Mouse (Mus musculus): Measurements from ENCODE around the gene Cpne6. TPM values are rescaled to one million over a fixed set of nuclear protein-coding genes. Genes with fewer than 3 reads are reported as not detected.

Cpne6 gene
- polyA plus RNA-seq, 1 experiment from 2014 or later: 0.11 TPM

GRCm38 (mm10) chr14:55559799-55560201 is 49.6 kb downstream of the Cpne6 start, which contains the start of gene Dcaf11:
TSS of gene Dcaf11 (plus strand) at chr14:55560006.
- Histone ChIP-seq H3K9ac (peak within 1 kb of the TSS; percentile 78), H3K9me3 (no peaks in the 10 kb centered on the region), H3K4me3 (peak within 1 kb of the TSS; percentile 79), H3K27ac (peak within 1 kb of the TSS; percentile 99), H3K4me2 (peak within 1 kb of the TSS; percentile 70), H3K4me1 (peaks cover 25% of the 10 kb centered on the region), H3K27me3 (no peaks in the 10 kb centered on the region), H3K36me3 (peaks cover 11% of the 10 kb centered on the region)
- WGBS: 0% methylated on average over 27 of the region's 27 CpGs
- ATAC-seq (ENCODE audit: borderline replicate concordance, extremely low read depth, low FRiP score, low TSS enrichment): peak; percentile 80

- ATAC-seq (ENCODE audit: borderline replicate concordance, extremely low read depth, low FRiP score, low TSS enrichment): peak; percentile 95
- H3K27me3 ChIP-seq: no peaks in the 10 kb centered on the region
- no peaks in the 10 kb centered on the region for H3K9me3 ChIP-seq
- peak within 1 kb of the TSS; percentile 78 for H3K9ac ChIP-seq
- H3K4me2 ChIP-seq: peak within 1 kb of the TSS; percentile 70
- peak within 1 kb of the TSS; percentile 99 for H3K27ac ChIP-seq
- under 1% methylated on average over 51 of the region's 51 CpGs for WGBS
- H3K36me3 ChIP-seq: peaks cover 18% of the 10 kb centered on the region
- peak within 1 kb of the TSS; percentile 79 for H3K4me3 ChIP-seq
- peaks cover 25% of the 10 kb centered on the region for H3K4me1 ChIP-seq
Observed at GRCm38 (mm10) chr14:55560202-55561073, 50.2 kb downstream of the Cpne6 start, which contains the start of gene A730061H03Rik. TSS of gene A730061H03Rik (minus strand) at chr14:55560406.

- WGBS: 76% methylated on average over 10 of the region's 10 CpGs
- no peak for ATAC-seq (ENCODE audit: borderline replicate concordance, extremely low read depth, low FRiP score, low TSS enrichment)
- H3K27me3 ChIP-seq: no peaks in the 10 kb centered on the region
- peak overlapping the region; percentile 70 for H3K4me2 ChIP-seq
- H3K4me1 ChIP-seq: peaks cover 25% of the 10 kb centered on the region
- no peak overlapping the region for H3K9ac ChIP-seq
- no peak overlapping the region for H3K27ac ChIP-seq
- no peaks in the 10 kb centered on the region for H3K9me3 ChIP-seq
- peaks cover 31% of the 10 kb centered on the region for H3K36me3 ChIP-seq
- no peak overlapping the region for H3K4me3 ChIP-seq
Observed at GRCm38 (mm10) chr14:55561860-55562259, 51.6 kb downstream of the Cpne6 start.

- peaks cover 44% of the 10 kb centered on the region for H3K36me3 ChIP-seq
Observed at GRCm38 (mm10) chr14:55563249-55563648, 53.0 kb downstream of the Cpne6 start.

GRCm38 (mm10) chr14:55565748-55566147 is 55.5 kb downstream of the Cpne6 start:
- Histone ChIP-seq H3K9ac (no peak overlapping the region), H3K4me3 (no peak overlapping the region), H3K4me2 (no peak overlapping the region), H3K36me3 (peaks cover 60% of the 10 kb centered on the region), H3K4me1 (peaks cover 14% of the 10 kb centered on the region), H3K27me3 (no peaks in the 10 kb centered on the region), H3K9me3 (no peaks in the 10 kb centered on the region), H3K27ac (no peak overlapping the region)
- WGBS: 68% methylated on average over 3 of the region's 3 CpGs
- ATAC-seq (ENCODE audit: borderline replicate concordance, extremely low read depth, low FRiP score, low TSS enrichment): no peak

More at GRCm38 (mm10) chr14:55563249-55563648, 53.0 kb downstream of the Cpne6 start:
- Histone ChIP-seq H3K9ac (no peak overlapping the region), H3K27me3 (no peaks in the 10 kb centered on the region), H3K4me1 (peaks cover 17% of the 10 kb centered on the region), H3K4me2 (no peak overlapping the region), H3K27ac (no peak overlapping the region), H3K4me3 (no peak overlapping the region), H3K9me3 (no peaks in the 10 kb centered on the region)
- no peak for ATAC-seq (ENCODE audit: borderline replicate concordance, extremely low read depth, low FRiP score, low TSS enrichment)
- 87% methylated on average over 11 of the region's 11 CpGs for WGBS

Other genes starting within 250 kb of the Cpne6 start
- gene Dhrs4, start 31.7 kb upstream of the Cpne6 start, polyA plus RNA-seq (2015; fragmentation: Nextera tagmentation; extraction: Ambion mirVana): 112 and 114 TPM in 2 replicates
- gene Carmil3, start 19.8 kb upstream of the Cpne6 start, polyA plus RNA-seq (2015; fragmentation: Nextera tagmentation; extraction: Ambion mirVana): 1.3 and 1.6 TPM in 2 replicates
- gene Nrl, start 14.5 kb downstream of the Cpne6 start, polyA plus RNA-seq (2015; fragmentation: Nextera tagmentation; extraction: Ambion mirVana): not detected in 2 replicates
- gene Pck2, start 29.8 kb downstream of the Cpne6 start, polyA plus RNA-seq (2015; fragmentation: Nextera tagmentation; extraction: Ambion mirVana): 66.0 and 67.2 TPM in 2 replicates
- gene Dcaf11, start 49.6 kb downstream of the Cpne6 start, polyA plus RNA-seq (2015; fragmentation: Nextera tagmentation; extraction: Ambion mirVana): 67.7 and 72.6 TPM in 2 replicates
- 0.79 and 1.2 TPM in 2 replicates for gene A730061H03Rik, start 50.0 kb downstream of the Cpne6 start, polyA plus RNA-seq (2015; fragmentation: Nextera tagmentation; extraction: Ambion mirVana)
- 3.3 and 3.7 TPM in 2 replicates for gene Fitm1, start 65.2 kb downstream of the Cpne6 start, polyA plus RNA-seq (2015; fragmentation: Nextera tagmentation; extraction: Ambion mirVana)
- 168 and 171 TPM in 2 replicates for gene Psme1, start 67.7 kb downstream of the Cpne6 start, polyA plus RNA-seq (2015; fragmentation: Nextera tagmentation; extraction: Ambion mirVana)
- 4.1 and 5.1 TPM in 2 replicates for gene Emc9, start 74.9 kb downstream of the Cpne6 start, polyA plus RNA-seq (2015; fragmentation: Nextera tagmentation; extraction: Ambion mirVana)
- 234 and 238 TPM in 2 replicates for gene Psme2, start 80.7 kb downstream of the Cpne6 start, polyA plus RNA-seq (2015; fragmentation: Nextera tagmentation; extraction: Ambion mirVana)
- gene Rnf31, start 81.3 kb downstream of the Cpne6 start, polyA plus RNA-seq (2015; fragmentation: Nextera tagmentation; extraction: Ambion mirVana): 14.5 and 16.0 TPM in 2 replicates
- gene Irf9, start 93.1 kb downstream of the Cpne6 start, polyA plus RNA-seq (2015; fragmentation: Nextera tagmentation; extraction: Ambion mirVana): 12.5 and 14.4 TPM in 2 replicates
- gene Rec8, start 107.6 kb downstream of the Cpne6 start, polyA plus RNA-seq (2015; fragmentation: Nextera tagmentation; extraction: Ambion mirVana): 22.9 and 25.5 TPM in 2 replicates
- 81.2 and 95.6 TPM in 2 replicates for gene Ipo4, start 125.5 kb downstream of the Cpne6 start, polyA plus RNA-seq (2015; fragmentation: Nextera tagmentation; extraction: Ambion mirVana)
- 0.44 and 2.0 TPM in 2 replicates for gene Gm49378, start 127.5 kb downstream of the Cpne6 start, polyA plus RNA-seq (2015; fragmentation: Nextera tagmentation; extraction: Ambion mirVana)
- 119 and 126 TPM in 2 replicates for gene Tm9sf1, start 133.4 kb downstream of the Cpne6 start, polyA plus RNA-seq (2015; fragmentation: Nextera tagmentation; extraction: Ambion mirVana)
- 0.88 and 1.1 TPM in 2 replicates for gene Tssk4, start 139.7 kb downstream of the Cpne6 start, polyA plus RNA-seq (2015; fragmentation: Nextera tagmentation; extraction: Ambion mirVana)
- gene Mdp1, start 150.1 kb downstream of the Cpne6 start, polyA plus RNA-seq (2015; fragmentation: Nextera tagmentation; extraction: Ambion mirVana): 56.5 TPM in 2 replicates
- gene Gmpr2, start 161.5 kb downstream of the Cpne6 start, polyA plus RNA-seq (2015; fragmentation: Nextera tagmentation; extraction: Ambion mirVana): 60.2 and 68.1 TPM in 2 replicates
- 509 and 542 TPM in 2 replicates for gene Nedd8, start 161.7 kb downstream of the Cpne6 start, polyA plus RNA-seq (2015; fragmentation: Nextera tagmentation; extraction: Ambion mirVana)
- 46.9 and 48.3 TPM in 2 replicates for gene Tinf2, start 171.4 kb downstream of the Cpne6 start, polyA plus RNA-seq (2015; fragmentation: Nextera tagmentation; extraction: Ambion mirVana)
- 2.2 and 2.8 TPM in 2 replicates for gene Tgm1, start 203.5 kb downstream of the Cpne6 start, polyA plus RNA-seq (2015; fragmentation: Nextera tagmentation; extraction: Ambion mirVana)
- gene Rabggta, start 211.8 kb downstream of the Cpne6 start, polyA plus RNA-seq (2015; fragmentation: Nextera tagmentation; extraction: Ambion mirVana): 31.8 and 33.2 TPM in 2 replicates
- 86.7 and 88.4 TPM in 2 replicates for gene Dhrs1, start 235.2 kb downstream of the Cpne6 start, polyA plus RNA-seq (2015; fragmentation: Nextera tagmentation; extraction: Ambion mirVana)
- 39.2 and 41.4 TPM in 2 replicates for gene Nop9, start 235.2 kb downstream of the Cpne6 start, polyA plus RNA-seq (2015; fragmentation: Nextera tagmentation; extraction: Ambion mirVana)
- 0.55 and 0.80 TPM in 2 replicates for gene Cideb, start 248.0 kb downstream of the Cpne6 start, polyA plus RNA-seq (2015; fragmentation: Nextera tagmentation; extraction: Ambion mirVana)